Mouse (Mus musculus) spleen, adult 2 months (tissue): ENCODE data around the gene Dnah6. TPM values are rescaled to one million over a fixed set of nuclear protein-coding genes. Genes with fewer than 3 reads are reported as not detected.
A peak's percentile ranks its signal among the peaks of the same experiment; 100 is the strongest.

Source experiments
- DNase-seq, 2 experiments: peaks; one replicate each; pipeline versions ENCODE4 v3.0.0 to v3.0.0-alpha.2; 2012 to 2021; ENCODE audit warnings: low spot score in 2 of 2, low read depth in 1 of 2
- H3K27ac ChIP-seq: fragments of 200-500 bp; 2 replicates; pipeline ENCODE4 v1.5.1; 2012; ENCODE audit warnings: low read length, inconsistent platforms; ENCODE audit not compliant: insufficient read depth
- H3K27me3 ChIP-seq: fragments of 200-500 bp; 2 replicates; pipeline ENCODE4 v1.6.1; 2012; ENCODE audit warnings: mild to moderate bottlenecking, moderate library complexity, low read length, inconsistent platforms; ENCODE audit not compliant: control insufficient read depth, insufficient read depth
- H3K36me3 ChIP-seq: fragments of 200-500 bp; 2 replicates; pipeline ENCODE4 v1.6.1; 2012; ENCODE audit warnings: mild to moderate bottlenecking, low read length, inconsistent platforms; ENCODE audit not compliant: control insufficient read depth, insufficient read depth
- H3K4me1 ChIP-seq: fragments of 200-500 bp; 2 replicates; pipeline ENCODE4 v1.6.1; 2011; ENCODE audit warnings: inconsistent platforms; ENCODE audit not compliant: control insufficient read depth, insufficient read depth, insufficient read length
- H3K4me3 ChIP-seq: fragments of 200-500 bp; 2 replicates; pipeline ENCODE4 v1.5.1; 2011; ENCODE audit warnings: mild to moderate bottlenecking, inconsistent platforms; ENCODE audit not compliant: insufficient read depth, insufficient read length; ENCODE audit errors: extremely low read depth
- CTCF ChIP-seq: fragments of 200-500 bp; IDR thresholded peaks from 2 replicates; pipeline ENCODE4 v1.5.1; 2011; ENCODE audit warnings: mild to moderate bottlenecking, inconsistent platforms; ENCODE audit not compliant: insufficient read depth, insufficient read length, insufficient replicate concordance; ENCODE audit errors: extremely low read depth
- POLR2A ChIP-seq: fragments of 200-500 bp; IDR thresholded peaks from 2 replicates; pipeline ENCODE4 v1.6.1; 2011; ENCODE audit warnings: low read depth, low read length, inconsistent platforms
- WGBS: fragments of 180-500 bp; shearing (Covaris S2); methylation state at CpG from one replicate; pipeline ENCODE4 v1.1.7; 2018; 5-methylcytosine and 5-hydroxymethylcytosine counted together
- polyA plus RNA-seq: library from polyadenylated mRNA; depleted of rRNA; stranded (reverse); fragments of >200 nt; gene quantifications from 2 replicates; pipeline ENCODE4 v1.2.3, GENCODE M21; 2012

Dnah6 gene
- polyA plus RNA-seq, 1 experiment: 0.01 TPM

- no peak overlapping the region for H3K4me3 ChIP-seq
- no peak for DNase-seq
- H3K4me1 ChIP-seq: no peaks in the 10 kb centered on the region
- H3K36me3 ChIP-seq: no peaks in the 10 kb centered on the region
- TF ChIP-seq CTCF (no peak), POLR2A (no peak)
- WGBS: 89% methylated on average over 12 of the region's 12 CpGs
- no peaks in the 10 kb centered on the region for H3K27me3 ChIP-seq
- H3K27ac ChIP-seq: no peak overlapping the region
These were observed 10.7 kb upstream of the Dnah6 start for GRCm38 (mm10) chr6:73232152-73232584.

GRCm38 (mm10) chr6:73228881-73229280 is 7.4 kb upstream of the Dnah6 start:
- H3K4me3 ChIP-seq: no peak overlapping the region
- no peaks in the 10 kb centered on the region for H3K27me3 ChIP-seq
- no peaks in the 10 kb centered on the region for H3K4me1 ChIP-seq
- 61% methylated on average over 3 of the region's 3 CpGs for WGBS
- H3K36me3 ChIP-seq: no peaks in the 10 kb centered on the region
- DNase-seq: no peak
- H3K27ac ChIP-seq: no peak overlapping the region
- TF ChIP-seq POLR2A: no peak
- TF ChIP-seq CTCF: no peak

- no peak overlapping the region for H3K27ac ChIP-seq
- H3K4me1 ChIP-seq: no peaks in the 10 kb centered on the region
- H3K27me3 ChIP-seq: no peaks in the 10 kb centered on the region
- 26% methylated on average over 4 of the region's 4 CpGs for WGBS
- no peaks in the 10 kb centered on the region for H3K36me3 ChIP-seq
- DNase-seq: no peak
- H3K4me3 ChIP-seq: no peak overlapping the region
- TF ChIP-seq CTCF: no peak
- no peak for TF ChIP-seq POLR2A
These were observed 7.0 kb upstream of the Dnah6 start for GRCm38 (mm10) chr6:73228408-73228807.

GRCm38 (mm10) chr6:73227376-73228158 is 6.1 kb upstream of the Dnah6 start:
- Histone ChIP-seq H3K4me3 (no peak overlapping the region), H3K27me3 (no peaks in the 10 kb centered on the region), H3K36me3 (no peaks in the 10 kb centered on the region), H3K4me1 (no peaks in the 10 kb centered on the region), H3K27ac (no peak overlapping the region)
- TF ChIP-seq CTCF (no peak), POLR2A (no peak)
- 38% methylated on average over 10 of the region's 10 CpGs for WGBS
- DNase-seq: peak in 1 of 2 experiments; percentile 41

- DNase-seq: no peak
- H3K27me3 ChIP-seq: no peaks in the 10 kb centered on the region
- H3K4me3 ChIP-seq: no peak overlapping the region
- peaks cover 3% of the 10 kb centered on the region; the same call in 1 of the 2 replicates for H3K4me1 ChIP-seq
- H3K27ac ChIP-seq: no peak overlapping the region
- TF ChIP-seq POLR2A (no peak), CTCF (no peak)
- H3K36me3 ChIP-seq: no peaks in the 10 kb centered on the region
- WGBS: 69% methylated on average over 9 of the region's 10 CpGs
These were observed 1.5 kb upstream of the Dnah6 start for GRCm38 (mm10) chr6:73222841-73223526.

GRCm38 (mm10) chr6:73221958-73222735 is 696 bp upstream of the Dnah6 start:
- H3K4me1 ChIP-seq: peaks cover 3% of the 10 kb centered on the region; the same call in 1 of the 2 replicates
- no peak for TF ChIP-seq POLR2A
- DNase-seq: peak in 1 of 2 experiments; percentile 8
- peak overlapping the region; percentile 46 for H3K4me3 ChIP-seq
- H3K27ac ChIP-seq: no peak overlapping the region
- H3K27me3 ChIP-seq: no peaks in the 10 kb centered on the region
- 45% methylated on average over 23 of the region's 23 CpGs for WGBS
- H3K36me3 ChIP-seq: no peaks in the 10 kb centered on the region

- Histone ChIP-seq H3K27ac (no peak overlapping the region), H3K36me3 (no peaks in the 10 kb centered on the region), H3K27me3 (no peaks in the 10 kb centered on the region), H3K4me3 (no peak overlapping the region), H3K4me1 (no peaks in the 10 kb centered on the region; the same call in 1 of the 2 replicates)
- TF ChIP-seq CTCF (no peak), POLR2A (no peak)
- no peak for DNase-seq
These were observed 9.8 kb downstream of the Dnah6 start for GRCm38 (mm10) chr6:73211602-73212001.
